In genomic region chr10:114186287-114186686, GRCm38 (mm10) we compare ENCODE assay signal across 29 mouse cellular contexts.
"Had no signal": no experiment of that assay in that cellular context is flagged by ENCODE, and none has a peak within 500 bp of the region (broad histone marks: within the 10 kb centered on the region; RNA-seq: fewer than 3 reads in every experiment).

No protein-coding gene starts in this region.

- H3K9ac ChIP-seq: limb, embryonic 12.5 days; limb, embryonic 13.5 days; limb, embryonic 15.5 days; liver, embryonic 12.5 days; liver, embryonic 13.5 days; liver, embryonic 14.5 days; liver, embryonic 15.5 days; liver, postnatal 0 days; lung, embryonic 14.5 days; lung, embryonic 15.5 days; midbrain, embryonic 13.5 days; midbrain, embryonic 15.5 days had no signal

- DNase-seq: layer of hippocampus, postnatal 36 days; left cerebral cortex, postnatal 4 days; liver; liver, embryonic 13.5 days; liver, postnatal 0 days; lung, adult 18-20 months; lung, adult 2 months; lung, embryonic 14.5 days; lung, postnatal 10 days; lung, postnatal 14 days; lung, postnatal 36 days; lung, postnatal 4 days; midbrain, embryonic 14.5 days had no signal

- H3K27ac ChIP-seq: left cerebral cortex, adult 2 months; limb, embryonic 12.5 days; limb, embryonic 13.5 days; limb, embryonic 15.5 days; liver, embryonic 12.5 days; liver, embryonic 13.5 days; liver, embryonic 14.5 days; liver, embryonic 15.5 days; lung, embryonic 15.5 days; macrophage; midbrain, embryonic 13.5 days; midbrain, embryonic 15.5 days had no signal

- H3K4me1 ChIP-seq: limb, embryonic 12.5 days; limb, embryonic 13.5 days; limb, embryonic 15.5 days; liver, embryonic 12.5 days; liver, embryonic 13.5 days; liver, embryonic 15.5 days; lung, embryonic 15.5 days; megakaryocyte, embryonic 14.5 days; midbrain, embryonic 13.5 days; midbrain, embryonic 15.5 days had no signal

- H3K9me3 ChIP-seq: limb, embryonic 12.5 days; limb, embryonic 13.5 days; limb, embryonic 15.5 days; liver, embryonic 12.5 days; liver, embryonic 13.5 days; liver, embryonic 15.5 days; lung, embryonic 15.5 days; midbrain, embryonic 13.5 days; midbrain, embryonic 15.5 days had no signal

- H3K36me3 ChIP-seq: limb, embryonic 12.5 days; limb, embryonic 13.5 days; limb, embryonic 15.5 days; liver, embryonic 12.5 days; liver, embryonic 13.5 days; liver, embryonic 15.5 days; lung, embryonic 15.5 days; midbrain, embryonic 13.5 days; midbrain, embryonic 15.5 days had no signal

- H3K4me3 ChIP-seq: left cerebral cortex, adult 2 months; limb, embryonic 12.5 days; limb, embryonic 13.5 days; limb, embryonic 15.5 days; liver, embryonic 12.5 days; liver, embryonic 13.5 days; liver, embryonic 15.5 days; lung, embryonic 15.5 days; megakaryocyte, embryonic 14.5 days; midbrain, embryonic 13.5 days; midbrain, embryonic 15.5 days; myocyte had no signal

- H3K27me3 ChIP-seq: limb, embryonic 12.5 days; limb, embryonic 13.5 days; limb, embryonic 15.5 days; liver, embryonic 12.5 days; liver, embryonic 13.5 days; liver, embryonic 15.5 days; lung, embryonic 15.5 days; megakaryocyte, embryonic 14.5 days; midbrain, embryonic 13.5 days; midbrain, embryonic 15.5 days had no signal

- ATAC-seq: liver, embryonic 12.5 days; liver, postnatal 0 days; lung, postnatal 0 days; midbrain, embryonic 13.5 days; midbrain, embryonic 15.5 days; midbrain, embryonic 16.5 days had no signal

- H3K4me2 ChIP-seq: limb, embryonic 12.5 days; limb, embryonic 13.5 days; limb, embryonic 15.5 days; liver, embryonic 11.5 days; liver, embryonic 12.5 days; liver, embryonic 13.5 days; liver, embryonic 15.5 days; lung, embryonic 14.5 days; lung, embryonic 15.5 days; midbrain, embryonic 13.5 days; midbrain, embryonic 15.5 days had no signal
